Mouse (Mus musculus): ENCODE measurements around the gene Fhad1. TPM values are rescaled to one million over a fixed set of nuclear protein-coding genes. Genes with fewer than 3 reads are reported as not detected.

The Fhad1 gene
- 5.3 and 6.3 TPM in 2 replicates for polyA plus RNA-seq (2015; fragmentation: Nextera tagmentation; extraction: Ambion mirVana)

DNA sequence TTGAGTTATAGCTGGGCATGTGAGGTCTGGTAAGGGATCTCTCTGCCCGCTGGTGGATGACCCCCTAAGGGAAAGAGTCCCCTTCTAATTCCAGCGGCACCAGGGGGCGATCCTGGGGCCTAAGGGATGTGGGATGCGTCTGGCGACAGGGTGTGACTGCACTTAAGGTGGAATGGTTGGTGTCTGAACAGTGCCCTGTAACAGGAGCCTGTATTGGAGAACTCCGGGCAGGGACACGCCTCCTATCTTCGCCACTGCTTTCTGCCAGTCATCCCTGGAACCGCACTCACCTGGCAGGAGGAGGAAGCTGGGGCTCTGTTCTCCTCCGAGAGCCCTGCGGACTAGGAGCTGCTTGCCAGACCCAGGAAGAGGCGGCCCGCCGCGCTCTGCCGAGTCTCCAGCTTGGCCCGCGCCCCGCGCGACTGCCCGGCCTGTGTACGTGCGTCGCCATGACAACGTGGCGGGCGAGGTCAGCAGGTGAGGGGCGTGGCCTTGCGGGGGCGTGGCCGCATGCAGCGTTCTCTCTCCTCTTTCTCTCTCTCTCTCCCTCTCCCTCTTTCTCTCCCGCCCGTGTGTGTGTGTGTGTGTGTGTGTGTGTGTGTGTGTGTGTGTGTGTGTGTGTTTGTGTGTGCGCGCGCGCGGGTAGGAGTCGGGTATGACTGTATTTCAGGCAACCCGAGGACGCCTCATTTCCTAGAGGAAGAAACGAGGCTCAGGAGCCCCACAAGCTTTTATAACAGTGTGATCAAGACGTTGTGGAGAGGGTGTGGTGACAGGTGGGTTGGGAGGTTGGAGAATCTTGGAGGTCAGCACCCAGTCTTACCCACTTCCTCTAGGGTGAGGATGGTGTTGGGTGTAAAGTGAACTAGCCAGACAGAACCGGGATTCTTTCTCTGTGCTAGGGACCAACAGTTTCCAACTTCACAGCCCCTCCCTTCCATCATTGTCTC, at the start of gene Fhad1:
Gene Fhad1 (minus strand): TSS at position 424 of the 950 bp plus-strand sequence.

DNA sequence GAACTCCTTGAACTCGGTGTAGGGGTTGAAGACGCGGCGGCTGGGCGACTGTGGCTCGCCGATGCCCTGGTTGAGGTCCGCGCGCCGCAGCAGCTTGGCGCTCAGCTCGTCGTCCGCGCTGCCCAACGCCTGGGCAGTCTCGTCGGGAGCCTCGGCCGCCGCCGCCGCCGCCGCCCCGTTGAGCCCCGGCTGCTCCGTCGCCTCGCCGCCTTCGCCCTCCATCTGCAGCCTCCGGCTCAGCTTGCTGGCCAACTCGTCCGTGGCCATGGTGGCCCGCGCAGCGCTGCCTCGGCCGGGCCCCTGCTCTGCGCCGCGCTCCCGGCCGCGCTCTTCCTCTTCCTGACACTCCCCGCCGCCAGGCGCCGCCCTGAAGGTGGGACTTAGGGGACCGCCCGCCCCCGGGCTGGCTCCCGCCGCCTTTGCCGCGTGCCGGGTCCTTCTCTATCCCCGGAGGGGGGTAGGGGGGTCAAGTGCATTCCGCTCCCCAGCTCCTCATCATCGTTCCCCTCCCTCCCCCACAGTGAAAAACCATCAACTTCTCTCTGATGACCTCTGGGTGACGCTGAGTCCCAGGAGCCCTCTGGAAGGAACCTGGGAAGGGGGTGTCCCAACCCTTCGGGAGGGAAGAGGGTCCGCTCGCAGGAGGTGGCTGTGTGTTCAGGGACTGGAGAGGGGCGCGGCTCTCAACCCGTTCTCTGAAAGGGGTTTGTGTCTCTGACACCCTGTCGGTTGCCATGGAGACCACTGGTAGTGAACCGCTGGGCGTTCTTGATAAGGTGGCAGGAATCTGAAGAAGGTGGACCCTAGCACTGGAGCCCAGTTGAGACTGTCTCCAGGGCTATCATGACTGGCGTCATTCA, 140.1 kb downstream of the Fhad1 start, which contains the start of gene Efhd2:
Gene Efhd2 (minus strand): TSS at position 320 of the 860 bp plus-strand sequence.

DNA sequence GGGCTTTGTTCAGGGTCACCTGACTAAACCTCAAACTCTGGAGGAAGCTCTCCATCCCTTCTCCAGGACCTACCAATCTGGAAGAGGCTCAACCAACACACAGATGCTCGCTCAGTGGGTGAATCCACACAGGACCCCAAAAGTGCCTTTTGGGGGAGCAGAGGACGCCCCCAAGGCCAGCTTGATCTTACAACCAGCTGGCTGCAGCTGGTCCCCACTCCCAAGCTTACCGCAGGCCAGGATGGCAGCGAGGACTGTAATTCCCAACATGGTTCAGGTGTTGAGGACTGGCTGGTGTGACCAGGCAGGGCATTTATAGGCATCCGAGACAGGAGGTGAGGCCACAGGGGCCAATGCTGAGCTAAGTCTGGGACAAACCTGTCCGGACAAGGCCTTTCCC, 168.9 kb downstream of the Fhad1 start, which contains the start of gene Ctrc:
Gene Ctrc (minus strand): TSS at position 361 of the 400 bp plus-strand sequence.

Other genes starting within 250 kb of the Fhad1 start
- gene Dnajc16, start 224.2 kb downstream of the Fhad1 start, polyA plus RNA-seq (2015; fragmentation: Nextera tagmentation; extraction: Ambion mirVana) = 4.9 and 5.6 TPM in 2 replicates
- 16.5 and 16.6 TPM in 2 replicates for gene Casp9, start 221.5 kb downstream of the Fhad1 start, polyA plus RNA-seq (2015; fragmentation: Nextera tagmentation; extraction: Ambion mirVana)
- gene Cela2a, start 188.9 kb downstream of the Fhad1 start, polyA plus RNA-seq (2015; fragmentation: Nextera tagmentation; extraction: Ambion mirVana) = 0.26 TPM in 1 of 2 replicates, not detected in the other
- gene Ctrc, start 168.7 kb downstream of the Fhad1 start, polyA plus RNA-seq (2015; fragmentation: Nextera tagmentation; extraction: Ambion mirVana) = not detected in 2 replicates
- gene Efhd2, start 140.2 kb downstream of the Fhad1 start, polyA plus RNA-seq (2015; fragmentation: Nextera tagmentation; extraction: Ambion mirVana) = 95.7 and 103 TPM in 2 replicates
- 6.8 and 7.9 TPM in 2 replicates for gene Tmem51, start 69.2 kb upstream of the Fhad1 start, polyA plus RNA-seq (2015; fragmentation: Nextera tagmentation; extraction: Ambion mirVana)
- 19.4 and 22.7 TPM in 2 replicates for gene Kazn, start 224.3 kb upstream of the Fhad1 start, polyA plus RNA-seq (2015; fragmentation: Nextera tagmentation; extraction: Ambion mirVana)

All from neural tube, postnatal 0 days (tissue).